Mouse (Mus musculus): ENCODE data around the gene Med17. TPM values are rescaled to one million over a fixed set of nuclear protein-coding genes. Genes with fewer than 3 reads are reported as not detected.

Gene Med17
- total RNA-seq, 2 experiments from 2014 or later = 29.5 to 33.3 TPM

DNA sequence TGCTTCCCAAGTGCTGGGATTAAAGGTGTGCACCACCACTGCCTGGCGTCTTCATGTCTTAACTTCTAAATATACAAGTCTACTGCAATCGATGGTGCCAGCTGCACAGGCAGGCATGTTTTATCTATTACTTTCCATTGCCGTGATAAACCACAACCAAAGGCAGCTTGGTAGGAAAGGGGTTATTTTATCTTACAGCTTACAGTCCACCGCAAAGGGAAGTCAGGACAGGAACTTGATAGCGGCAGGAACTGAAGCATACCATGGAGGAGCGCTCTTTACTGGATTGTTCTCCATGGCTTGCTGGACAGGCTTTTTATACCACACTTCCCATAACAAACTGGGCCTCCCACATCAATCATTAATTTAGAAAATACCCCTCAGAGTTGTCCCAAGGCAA, 9.5 kb upstream of the Med17 start:
- DNase-seq (ENCODE audit: low spot score in 2 of 2) = no peak

DNA sequence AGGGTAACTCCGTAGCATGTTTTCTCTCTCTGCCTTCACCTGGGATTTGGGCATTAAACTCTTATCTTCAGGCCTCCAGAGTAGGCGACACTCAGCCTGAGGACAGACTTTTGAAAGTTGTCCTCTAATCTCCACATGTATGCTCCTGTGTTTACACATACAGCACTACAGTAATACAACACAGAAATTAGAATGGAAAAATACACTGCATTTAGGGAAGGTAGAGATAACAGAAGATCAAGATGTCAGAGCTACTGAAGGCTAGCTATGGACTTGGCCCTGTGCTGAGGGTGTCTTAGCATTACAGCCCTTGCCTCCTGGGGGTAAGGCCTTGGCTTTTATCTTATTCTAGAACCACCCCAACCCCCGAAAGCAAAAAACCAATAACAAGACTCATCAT, 8.7 kb upstream of the Med17 start:
- DNase-seq (ENCODE audit: low spot score in 2 of 2) = no peak

DNA sequence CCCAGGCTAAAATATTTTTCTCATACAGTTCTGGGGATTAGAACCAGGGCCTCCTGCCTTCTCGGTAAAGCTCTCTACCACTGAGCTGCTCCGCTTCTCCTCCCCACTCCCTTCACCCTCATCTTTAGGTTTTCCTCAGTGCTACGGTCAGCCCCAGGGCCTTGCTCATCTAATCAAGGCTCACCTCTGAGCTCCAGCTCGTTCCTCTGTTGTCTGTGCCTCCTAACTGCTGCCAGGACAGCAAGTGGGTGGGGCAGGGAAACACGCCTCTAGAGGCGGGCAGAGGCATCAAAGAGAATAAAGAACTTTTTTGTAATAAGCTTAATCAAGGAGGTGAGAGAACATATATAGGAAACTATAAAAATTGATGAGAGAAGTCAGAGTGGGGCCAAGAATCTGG, 8.1 kb upstream of the Med17 start:
- no peak for DNase-seq (ENCODE audit: low spot score in 2 of 2)

DNA sequence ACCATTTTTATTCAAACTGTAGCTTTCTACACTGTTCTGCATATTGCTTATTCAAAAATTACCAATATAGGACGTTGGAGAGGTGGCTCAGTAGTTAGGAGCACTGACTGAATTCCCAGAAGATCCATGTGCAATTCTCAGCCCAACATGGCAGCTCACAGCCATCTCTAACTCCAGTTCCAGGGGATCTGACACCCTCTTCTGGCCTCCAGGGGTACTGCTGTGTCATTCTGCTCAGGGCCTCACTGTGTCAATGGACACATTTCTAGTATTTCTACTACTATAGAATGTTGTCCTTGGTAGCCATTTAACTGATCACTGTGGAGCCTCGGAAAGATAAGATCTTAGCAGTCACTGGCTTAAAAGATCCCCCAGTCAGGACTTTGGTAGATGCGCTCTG, 5.7 kb upstream of the Med17 start:
- no peak for DNase-seq (ENCODE audit: low spot score in 2 of 2)

DNA sequence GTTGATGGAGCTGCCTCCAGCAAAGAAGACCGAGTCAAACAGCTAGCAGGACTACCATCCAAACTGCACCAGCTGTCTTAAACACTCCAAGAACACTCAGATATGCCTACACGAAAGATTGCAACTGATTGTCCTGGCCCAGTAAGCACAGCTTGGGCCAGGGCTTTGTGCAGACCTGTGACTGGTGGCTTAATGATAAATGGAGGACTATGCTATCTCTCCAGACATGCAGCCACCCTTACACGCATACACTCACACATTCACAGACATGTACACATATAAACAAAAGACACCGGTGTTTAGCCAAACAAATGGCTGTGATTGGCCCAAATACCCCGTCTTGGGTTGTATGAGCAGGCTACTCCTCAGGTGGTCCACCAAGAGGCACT, 754 bp upstream of the Med17 start:
- no peak for DNase-seq (ENCODE audit: low spot score in 2 of 2)

DNA sequence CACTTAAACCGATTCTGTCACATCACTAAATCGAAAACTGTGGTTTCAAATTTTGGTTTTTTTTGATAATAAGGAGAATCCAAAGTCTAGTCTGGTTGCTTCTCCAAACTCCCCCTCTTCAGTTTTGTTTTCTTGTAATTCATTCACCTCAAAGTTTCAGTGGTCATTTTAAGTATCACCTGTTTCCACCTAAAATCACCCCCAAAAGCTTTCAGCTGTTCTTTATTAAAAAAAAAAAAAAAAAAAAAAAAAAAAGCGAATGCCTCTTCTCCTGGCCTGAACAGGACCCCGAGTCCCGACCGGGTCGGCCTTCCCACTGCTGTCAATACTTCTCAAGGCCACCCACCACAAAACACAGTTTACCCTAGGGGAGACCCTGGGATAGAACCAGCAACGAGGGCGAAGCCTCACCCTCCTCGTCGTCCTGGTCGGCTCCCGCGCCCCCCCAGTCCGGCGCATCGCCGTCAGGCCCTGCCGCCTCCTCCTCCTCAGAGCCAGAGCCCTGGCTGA, 537 bp downstream of the Med17 start:
- DNase-seq (ENCODE audit: low spot score in 2 of 2) = no peak

DNA sequence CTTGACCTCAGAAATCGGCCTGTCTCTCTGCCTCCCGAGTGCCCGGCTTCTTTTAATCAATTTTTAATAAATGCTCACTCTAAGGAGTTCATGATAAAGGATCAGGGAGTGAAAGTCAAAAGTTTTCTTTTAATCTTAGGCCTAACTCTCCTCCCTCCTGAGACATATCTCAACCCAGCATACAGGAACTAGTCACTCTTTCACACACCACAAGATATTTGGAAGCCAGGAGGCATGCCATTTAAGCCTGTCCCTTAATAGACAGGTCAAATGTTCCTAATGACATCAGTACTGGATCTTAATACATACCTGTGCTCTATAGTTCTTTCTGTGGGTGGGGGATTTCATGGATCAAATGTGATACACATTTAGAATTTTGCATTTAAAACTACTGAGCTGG, 1.4 kb downstream of the Med17 start:
- DNase-seq (ENCODE audit: low spot score in 2 of 2) = no peak

DNA sequence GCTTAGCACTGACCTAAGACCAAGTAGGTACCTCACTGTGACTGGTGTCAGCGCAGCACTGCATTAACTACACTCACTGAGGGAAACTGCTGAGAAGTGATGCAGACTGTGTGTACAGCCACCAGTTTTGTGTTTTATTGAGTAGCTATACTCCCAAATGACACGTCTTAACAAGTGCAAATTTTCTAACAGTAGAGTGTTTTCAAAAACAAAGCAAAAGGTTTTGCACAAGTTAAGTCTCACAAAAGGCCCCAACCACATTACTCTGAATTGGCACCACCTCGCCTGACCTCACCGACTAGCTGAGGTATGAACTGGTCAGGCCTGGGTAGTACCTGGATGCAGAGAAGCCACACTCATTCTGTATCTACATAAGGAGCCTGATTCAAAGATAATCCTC, 2.9 kb downstream of the Med17 start:
- DNase-seq (ENCODE audit: low spot score in 2 of 2) = no peak

DNA sequence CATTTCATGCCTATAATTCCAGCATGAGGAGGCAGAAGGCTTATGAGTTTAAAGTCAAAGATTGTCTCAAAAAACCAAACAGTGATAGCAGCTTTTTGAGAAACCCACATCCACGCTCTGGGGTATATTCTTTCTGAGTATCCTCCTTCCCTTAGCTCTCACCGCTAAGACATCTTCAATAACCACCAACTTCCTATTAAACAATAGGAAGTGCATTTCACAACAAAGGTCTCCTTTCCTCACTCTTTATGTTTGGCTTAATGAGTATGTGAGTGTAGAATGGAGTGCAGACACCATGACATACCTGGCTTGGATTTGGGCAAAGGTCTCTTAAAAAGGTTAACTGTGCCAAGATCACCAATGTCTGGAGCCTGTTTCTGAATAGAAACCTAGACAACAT, 5.8 kb downstream of the Med17 start:
- no peak for DNase-seq (ENCODE audit: low spot score in 2 of 2)

DNA sequence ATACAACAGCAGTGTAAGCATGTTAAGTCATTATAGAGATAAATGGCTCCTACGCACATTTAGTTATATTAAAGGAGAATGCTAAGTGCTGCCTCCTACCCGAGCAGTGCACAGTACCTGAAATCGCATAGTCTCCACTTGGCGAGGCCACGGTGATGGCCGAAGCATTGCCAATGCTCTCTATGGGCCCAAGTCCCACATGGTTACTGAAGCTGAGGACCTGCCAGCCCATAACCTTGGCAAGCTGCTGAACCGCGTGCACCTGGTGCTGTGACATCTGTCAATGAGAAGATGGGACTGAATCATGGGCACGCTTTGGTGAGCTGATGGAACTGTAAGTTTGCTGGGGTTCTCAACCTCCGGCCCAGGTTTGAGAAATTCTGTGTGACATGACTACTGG, 16.2 kb downstream of the Med17 start:
- DNase-seq (ENCODE audit: low spot score in 2 of 2) = no peak

DNA sequence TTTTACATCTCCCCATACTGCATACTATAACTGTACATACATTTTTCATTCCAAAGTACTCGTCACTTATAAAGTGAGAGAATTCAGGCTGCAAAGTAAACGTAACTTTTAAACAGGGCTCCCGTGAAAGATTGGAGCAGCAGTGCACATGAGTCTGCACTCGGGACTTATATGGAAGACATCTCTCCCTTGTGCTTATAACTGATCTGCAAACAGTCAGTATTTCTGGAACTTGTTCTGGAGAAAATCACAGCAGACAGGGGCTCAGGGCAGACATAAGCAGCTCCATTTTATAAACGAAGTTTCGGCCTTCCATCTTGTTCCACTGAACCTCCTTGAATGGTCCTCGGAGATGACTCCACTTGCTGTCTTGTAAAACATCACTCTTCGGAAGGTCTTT, 17.8 kb downstream of the Med17 start:
- no peak for DNase-seq (ENCODE audit: low spot score in 2 of 2)

DNA sequence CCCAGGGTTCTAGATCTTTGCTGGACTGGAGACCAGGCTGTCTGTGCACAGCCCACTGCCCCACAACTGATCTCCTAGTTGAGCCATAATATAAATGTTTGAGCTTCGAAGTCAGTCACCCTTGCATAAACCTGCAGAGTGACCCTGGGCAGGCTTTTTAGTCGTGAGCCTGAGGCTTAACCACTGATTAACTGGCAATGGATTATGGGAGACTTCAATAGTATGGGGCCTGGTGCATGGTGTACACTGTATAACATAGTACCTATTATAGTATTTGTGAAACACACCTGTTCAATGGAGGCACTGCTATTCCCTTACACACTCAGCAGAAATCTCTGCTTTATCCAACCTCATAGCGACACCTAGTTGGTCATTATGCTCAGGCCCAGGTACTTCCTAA, 23.5 kb downstream of the Med17 start:
- no peak for DNase-seq (ENCODE audit: low spot score in 2 of 2)

DNA sequence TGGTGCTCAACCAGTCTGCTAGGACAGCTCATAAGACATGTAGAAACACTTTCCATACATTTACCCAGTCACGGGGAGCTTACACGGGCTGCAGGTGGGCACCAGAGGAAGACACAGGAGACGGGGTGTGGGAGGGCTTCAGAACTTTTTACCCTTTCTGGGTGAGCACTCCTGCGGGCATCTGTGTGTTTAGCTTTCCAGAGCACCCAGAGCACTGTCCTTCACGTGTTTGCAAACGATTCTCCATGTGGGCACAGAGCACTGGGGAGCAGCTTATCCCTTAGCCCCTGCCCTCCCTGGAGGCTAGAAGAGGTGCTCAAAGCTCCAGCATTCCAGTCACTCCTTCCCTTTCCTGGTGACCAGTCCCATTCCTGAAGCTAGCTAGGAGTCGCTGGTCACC, 25.2 kb downstream of the Med17 start:
- no peak for DNase-seq (ENCODE audit: low spot score in 2 of 2)

DNA sequence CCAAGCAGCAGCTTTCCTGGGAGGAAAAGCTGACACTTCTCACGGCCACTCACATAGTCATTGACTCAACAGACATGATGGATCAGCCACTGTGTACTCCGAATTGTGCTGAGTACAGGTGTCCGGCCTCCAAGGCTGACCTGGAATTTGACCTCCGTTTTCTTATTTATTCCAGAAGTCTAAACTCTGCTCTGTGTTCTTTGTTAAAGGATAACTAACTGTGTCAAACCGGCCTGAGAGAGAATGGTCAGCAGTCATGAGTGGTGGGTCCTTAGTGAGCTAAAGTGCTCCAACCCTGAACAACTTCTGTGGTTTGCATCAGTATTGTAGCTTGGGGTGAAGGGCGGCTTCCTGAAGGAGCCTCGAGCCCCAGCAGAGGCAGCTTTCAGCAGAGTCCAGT, 27.5 kb downstream of the Med17 start:
- no peak for DNase-seq (ENCODE audit: low spot score in 2 of 2)

DNA sequence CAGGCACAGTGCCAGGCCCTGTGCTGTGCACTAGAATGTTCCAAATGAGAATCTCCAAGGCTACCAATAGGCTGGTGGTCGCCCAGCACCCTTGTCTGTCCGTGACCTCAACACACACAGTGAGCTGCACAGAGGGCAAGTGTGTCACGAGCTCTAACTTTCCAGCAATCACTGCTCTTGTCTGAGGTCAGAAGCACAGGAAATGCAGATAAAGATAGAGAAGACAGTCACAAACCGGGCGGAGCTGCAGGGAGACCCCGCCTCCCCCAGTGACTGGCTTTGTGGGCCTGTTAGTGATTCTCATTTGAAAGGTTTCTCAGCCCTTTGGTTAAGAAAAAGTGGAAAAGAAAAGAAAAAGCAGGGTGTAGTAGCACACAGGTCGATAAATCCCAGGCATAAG, 29.4 kb downstream of the Med17 start:
- DNase-seq (ENCODE audit: low spot score in 2 of 2) = no peak

DNA sequence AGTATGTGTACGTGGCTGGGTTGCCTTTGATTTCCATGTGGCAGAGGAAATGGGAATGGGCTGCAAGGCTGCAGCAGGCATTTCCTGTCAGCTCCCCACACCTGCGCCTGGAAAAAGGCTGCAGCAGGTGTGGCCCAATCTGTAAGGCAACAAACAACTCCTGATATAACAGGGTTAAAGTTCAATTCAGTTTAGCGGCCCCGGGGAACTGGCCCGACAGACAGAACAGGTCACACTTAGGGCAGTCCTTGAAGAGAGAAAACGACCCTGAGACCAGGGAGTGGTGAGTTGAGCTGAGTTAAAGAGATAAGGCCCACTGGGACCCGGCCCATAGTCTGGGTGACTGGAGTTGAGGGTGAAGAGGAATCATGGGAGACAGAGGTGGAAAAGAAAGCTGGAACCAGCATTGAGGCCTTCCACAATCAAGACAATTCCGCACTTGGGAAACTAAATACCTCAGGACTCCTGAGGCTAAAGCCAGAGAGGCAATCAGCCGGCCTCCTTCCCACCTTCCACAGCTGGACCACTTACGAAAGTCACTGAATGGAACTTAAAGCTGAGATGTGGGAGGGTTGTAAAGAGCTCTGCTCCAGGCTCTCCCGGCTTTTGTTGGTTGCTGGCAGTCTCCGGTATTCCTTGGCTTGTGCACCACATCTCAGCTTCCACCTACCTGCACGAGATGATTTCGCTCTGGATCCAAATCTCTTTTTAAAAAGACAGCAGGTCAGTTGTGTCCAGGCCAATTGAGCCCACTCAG, 34.2 kb downstream of the Med17 start:
- DNase-seq (ENCODE audit: low spot score in 2 of 2) = no peak

DNA sequence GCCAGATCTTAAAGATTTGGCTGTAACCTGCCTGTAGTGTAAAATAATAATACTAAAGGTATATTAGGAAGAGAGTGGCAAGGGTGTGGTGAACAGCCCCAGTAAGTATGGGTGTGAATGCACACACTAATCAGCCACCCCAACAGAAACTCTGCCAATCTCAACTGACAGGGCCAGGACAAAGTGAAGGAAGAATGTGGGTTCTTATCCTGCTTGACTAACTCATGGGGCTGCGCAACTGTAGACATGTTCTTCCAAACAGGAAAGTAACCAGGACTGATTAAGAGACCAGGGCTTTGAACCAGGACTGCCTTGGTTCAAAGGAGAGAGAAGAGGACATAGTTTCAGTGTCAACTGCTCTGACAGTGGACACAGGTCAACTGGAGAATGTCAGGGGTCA, 37.6 kb downstream of the Med17 start:
- no peak for DNase-seq (ENCODE audit: low spot score in 2 of 2)

DNA sequence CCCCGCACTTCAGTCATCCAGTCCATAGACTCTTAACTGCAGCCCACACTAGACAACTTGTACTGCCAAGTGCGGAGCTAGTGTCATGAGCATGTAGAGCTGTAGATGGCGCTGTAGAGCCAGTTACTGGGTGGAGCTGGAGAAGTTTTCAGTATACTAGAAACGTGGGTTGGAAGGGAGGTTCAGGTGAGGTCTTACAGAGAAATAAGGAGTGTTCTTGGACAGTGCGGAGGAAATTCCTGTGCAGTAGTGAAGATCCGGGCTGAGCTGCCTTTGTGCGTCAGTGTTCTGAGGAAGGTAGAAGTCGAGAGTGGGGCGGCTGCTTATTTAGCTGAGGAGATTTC, 38.2 kb downstream of the Med17 start:
- peak; percentile 58 to 59 for DNase-seq (ENCODE audit: low spot score in 2 of 2)

DNA sequence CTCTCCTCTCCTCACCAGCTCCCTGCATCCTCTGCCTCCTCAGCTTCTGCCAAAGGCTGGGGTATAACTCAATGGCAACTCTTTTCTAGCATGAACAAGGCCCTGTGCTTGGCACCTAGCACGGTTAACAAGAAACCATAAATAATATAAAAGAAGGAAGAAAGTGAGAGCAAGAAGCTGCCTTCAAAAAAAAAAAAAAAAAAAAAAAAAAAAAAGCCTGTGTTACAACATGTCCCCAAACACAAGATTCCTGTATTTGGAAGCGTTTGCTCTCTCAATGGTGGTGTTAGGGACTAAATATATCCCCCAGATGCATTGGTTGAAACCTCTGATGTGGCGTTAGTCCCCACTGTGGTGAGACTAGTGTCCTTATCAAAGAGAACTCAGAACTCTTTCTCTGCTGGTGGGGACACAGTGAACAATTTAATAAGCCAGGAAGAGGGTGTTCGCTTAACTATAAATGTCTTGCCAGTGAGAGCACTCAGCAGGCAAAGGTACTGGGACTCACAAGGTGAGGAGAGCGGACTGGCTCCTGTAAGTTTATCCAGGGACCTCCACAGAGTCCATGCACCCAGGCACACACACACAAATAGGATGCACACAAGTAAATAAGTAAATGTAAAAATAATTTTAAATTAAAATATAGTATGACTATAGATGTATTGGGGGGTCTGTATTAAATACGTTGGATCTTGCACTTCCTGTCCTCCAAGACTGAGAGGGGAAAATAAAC, 38.7 kb downstream of the Med17 start:
- DNase-seq (ENCODE audit: low spot score in 2 of 2) = no peak

DNA sequence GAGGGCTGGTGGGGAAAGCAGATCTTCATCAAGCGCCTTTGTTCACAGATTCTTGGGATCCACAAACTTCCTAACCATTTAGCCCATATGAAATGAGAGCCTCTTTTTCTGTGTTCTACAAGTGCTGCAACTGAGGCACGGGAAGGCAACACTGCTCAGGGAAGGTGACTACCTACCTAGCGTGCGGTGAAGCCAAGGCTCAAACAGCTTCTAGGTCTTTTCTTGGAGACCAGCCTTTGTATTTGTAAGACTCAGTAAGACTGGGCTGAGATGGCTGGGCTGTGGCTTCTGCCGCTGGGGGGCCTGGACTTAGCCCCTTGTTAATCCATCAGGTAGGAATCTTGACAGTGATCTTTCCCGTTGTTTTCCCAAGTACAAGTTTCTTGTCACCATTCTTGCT, 39.7 kb downstream of the Med17 start:
- DNase-seq (ENCODE audit: low spot score in 2 of 2) = no peak

DNA sequence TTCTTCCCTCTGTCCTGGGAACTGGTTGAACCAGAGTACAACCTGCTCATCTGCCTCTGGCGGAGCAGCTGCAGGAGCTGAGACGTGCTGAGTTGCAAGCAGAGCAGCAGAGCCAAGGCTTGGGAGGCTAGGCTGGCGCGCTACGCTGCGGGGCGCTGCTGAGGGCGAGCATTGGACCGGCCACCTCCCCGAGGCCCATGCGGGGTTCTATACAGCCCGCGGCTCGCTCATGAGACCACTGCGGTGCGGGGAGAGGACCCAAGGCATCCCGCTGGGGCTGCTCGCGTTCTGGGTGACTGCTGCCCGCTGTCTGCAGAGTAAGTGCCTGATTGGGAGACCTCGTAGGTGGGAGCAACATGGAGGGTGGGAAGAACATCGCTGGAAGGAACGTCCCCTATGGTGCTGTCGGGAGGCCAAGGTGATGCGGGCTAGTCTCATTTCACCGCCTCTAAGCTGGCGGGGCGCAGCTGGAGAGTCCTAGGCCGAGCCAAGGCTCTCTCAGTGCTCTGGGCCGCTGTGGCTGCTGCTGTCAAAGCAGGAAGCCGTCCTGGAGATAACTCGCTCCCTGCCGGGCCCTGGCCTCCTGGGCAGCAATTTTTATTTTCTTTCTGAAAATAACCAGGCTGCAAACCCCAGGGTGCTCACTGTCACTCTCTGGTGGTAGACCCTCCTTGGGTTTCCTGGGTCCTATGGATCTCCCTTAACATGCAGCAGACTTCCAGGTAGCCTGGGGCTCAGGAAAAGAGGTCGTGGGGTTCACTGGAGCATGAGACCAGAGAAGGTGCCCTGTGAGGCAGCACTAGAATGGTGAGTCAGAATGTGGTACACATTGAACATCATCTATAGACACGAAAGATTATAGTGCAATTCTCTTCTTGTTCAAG, 40.4 kb downstream of the Med17 start, which contains the start of gene Vstm5:
Gene Vstm5 (plus strand): TSS at position 4 of the 884 bp plus-strand sequence.
- peak; percentile 27 to 57 for DNase-seq (ENCODE audit: low spot score in 2 of 2)
